Mouse (Mus musculus) MEL (cell line): ENCODE measurements around the gene Gmpr2. TPM values are rescaled to one million over a fixed set of nuclear protein-coding genes. Genes with fewer than 3 reads are reported as not detected.

Experiments
- DNase-seq: peaks from one replicate; pipeline ENCODE4 v3.0.0; 2011; ENCODE audit warnings: low read depth, low spot score
- H3K27ac ChIP-seq: 2 replicates; pipeline ENCODE4 v1.5.1; 2012; ENCODE audit warnings: low read depth, mild to moderate bottlenecking, control low read depth, low read length, moderate library complexity; ENCODE audit not compliant: control insufficient read depth
- H3K27me3 ChIP-seq, 2 experiments: fragments of 150-350 bp in 1 of 2; sonication (generic) in 1 of 2; 2 replicates each; pipeline ENCODE4 v1.6.1; 2012; ENCODE audit warnings: low read length in 2 of 2, mild to moderate bottlenecking in 2 of 2, improper control_type of control experiment in 1 of 2, moderate library complexity in 1 of 2; ENCODE audit not compliant: insufficient read depth in 2 of 2, control insufficient read depth in 1 of 2
- H3K36me3 ChIP-seq, 2 experiments: 2 replicates each; pipeline ENCODE4 v1.6.1; 2012 to 2014; ENCODE audit warnings: low read length in 2 of 2, improper control_type of control experiment in 1 of 2, inconsistent platforms in 1 of 2, mild to moderate bottlenecking in 1 of 2; ENCODE audit not compliant: insufficient read depth in 2 of 2, control insufficient read depth in 1 of 2
- H3K4me1 ChIP-seq, 2 experiments: fragments of 150-350 bp in 1 of 2; sonication (generic) in 1 of 2; 2 replicates each; pipeline ENCODE4 v1.6.1; 2012; ENCODE audit warnings: low read length in 2 of 2, improper control_type of control experiment in 1 of 2, mild to moderate bottlenecking in 1 of 2; ENCODE audit not compliant: insufficient read depth in 2 of 2, control insufficient read depth in 1 of 2
- H3K4me3 ChIP-seq, 2 experiments: fragments of 150-350 bp in 1 of 2; sonication (generic) in 1 of 2; 2 replicates each; pipeline ENCODE4 v1.5.1; 2012; ENCODE audit warnings: low read depth in 2 of 2, low read length in 2 of 2, mild to moderate bottlenecking in 2 of 2, moderate library complexity in 2 of 2, control low read depth in 1 of 2, improper control_type of control experiment in 1 of 2; ENCODE audit not compliant: control insufficient read depth in 1 of 2, insufficient read depth in 1 of 2
- H3K79me2 ChIP-seq: 2 replicates; pipeline ENCODE4 v1.6.1; 2012; ENCODE audit warnings: mild to moderate bottlenecking, low read length, moderate library complexity; ENCODE audit not compliant: control insufficient read depth, poor library complexity, insufficient read depth
- H3K9ac ChIP-seq: 2 replicates; pipeline ENCODE4 v1.6.1; 2012; ENCODE audit warnings: low read depth, mild to moderate bottlenecking, control low read depth, low read length, moderate library complexity; ENCODE audit not compliant: control insufficient read depth, poor library complexity, severe bottlenecking
- H3K9me3 ChIP-seq: fragments of 150-350 bp; sonication (generic); replicated peaks from 2 replicates; pipeline ENCODE4 v1.6.1; 2012; ENCODE audit warnings: mild to moderate bottlenecking, low read length, improper control_type of control experiment, moderate library complexity; ENCODE audit not compliant: insufficient read depth
- CHD1 ChIP-seq: IDR thresholded peaks from 2 replicates; pipeline ENCODE4 v1.6.1; 2012; ENCODE audit warnings: low read depth, mild to moderate bottlenecking, inconsistent platforms, low read length, improper control_type of control experiment
- CTCF ChIP-seq, 3 experiments: IDR thresholded peaks in 2 of 3; conservative IDR thresholded peaks in 1 of 3; 2 replicates each; pipeline ENCODE4 v1.5.1; 2011 to 2012; ENCODE audit warnings: low read length in 3 of 3, low read depth in 2 of 3, mild to moderate bottlenecking in 2 of 3, improper control_type of control experiment in 1 of 3, inconsistent platforms in 1 of 3, mixed read lengths in 1 of 3, moderate library complexity in 1 of 3; ENCODE audit not compliant: control insufficient read depth in 1 of 3, insufficient read depth in 1 of 3, poor library complexity in 1 of 3, severe bottlenecking in 1 of 3
- EP300 ChIP-seq, 2 experiments: IDR thresholded peaks; 2 replicates each; pipeline ENCODE4 v1.6.1; 2011; ENCODE audit warnings: improper control_type of control experiment in 2 of 2, low read length in 2 of 2, low read depth in 1 of 2, mild to moderate bottlenecking in 1 of 2
- ETS1 ChIP-seq: IDR thresholded peaks from 2 replicates; pipeline ENCODE4 v1.6.1; 2012; ENCODE audit warnings: low read depth, mild to moderate bottlenecking, inconsistent platforms, low read length, improper control_type of control experiment, moderate library complexity
- GABPA ChIP-seq: IDR thresholded peaks from 2 replicates; pipeline ENCODE4 v1.6.1; 2012; ENCODE audit warnings: low read depth, mild to moderate bottlenecking, inconsistent platforms, low read length, improper control_type of control experiment, moderate library complexity
- JUND ChIP-seq: IDR thresholded peaks from 2 replicates; pipeline ENCODE4 v1.6.1; 2011; ENCODE audit warnings: low read depth, mild to moderate bottlenecking, improper control_type of control experiment, low read length
- KAT2A ChIP-seq: conservative IDR thresholded peaks from 2 replicates; pipeline ENCODE4 v1.6.1; 2012; ENCODE audit warnings: low read depth, low read length, improper control_type of control experiment, inconsistent platforms
- MAFK ChIP-seq: IDR thresholded peaks from 2 replicates; pipeline ENCODE4 v1.6.1; 2011; ENCODE audit warnings: low read depth, mild to moderate bottlenecking, low read length, improper control_type of control experiment, borderline replicate concordance
- MEF2A ChIP-seq: IDR thresholded peaks from 2 replicates; pipeline ENCODE4 v1.6.1; 2014; ENCODE audit warnings: low read depth, mild to moderate bottlenecking, inconsistent platforms, low read length, improper control_type of control experiment; ENCODE audit not compliant: poor library complexity, insufficient replicate concordance, severe bottlenecking; ENCODE audit errors: extremely low read depth
- MXI1 ChIP-seq: IDR thresholded peaks from 2 replicates; pipeline ENCODE4 v1.6.1; 2011; ENCODE audit warnings: mild to moderate bottlenecking, low read depth, low read length, improper control_type of control experiment
- MYB ChIP-seq: IDR thresholded peaks from 2 replicates; pipeline ENCODE4 v1.6.1; 2011; ENCODE audit warnings: mild to moderate bottlenecking, low read depth, low read length, improper control_type of control experiment
- NELFE ChIP-seq: IDR thresholded peaks from 2 replicates; pipeline ENCODE4 v1.6.1; 2011; ENCODE audit warnings: low read depth, low read length, improper control_type of control experiment
- NRF1 ChIP-seq: IDR thresholded peaks from 2 replicates; pipeline ENCODE4 v1.6.1; 2014; ENCODE audit warnings: low read depth, mild to moderate bottlenecking, inconsistent platforms, low read length, improper control_type of control experiment, moderate library complexity; ENCODE audit not compliant: poor library complexity, insufficient read depth, severe bottlenecking
- POLR2A ChIP-seq, 2 experiments: IDR thresholded peaks; 2 replicates each; pipeline ENCODE4 v1.6.1; 2011 to 2012; ENCODE audit warnings: low read length in 2 of 2, mild to moderate bottlenecking in 2 of 2, control low read depth in 1 of 2, improper control_type of control experiment in 1 of 2, low read depth in 1 of 2, moderate library complexity in 1 of 2; ENCODE audit not compliant: control insufficient read depth in 1 of 2, insufficient read depth in 1 of 2, poor library complexity in 1 of 2
- POLR2AphosphoS2 ChIP-seq: IDR thresholded peaks from 2 replicates; pipeline ENCODE4 v1.6.1; 2011; ENCODE audit warnings: low read length, improper control_type of control experiment
- RAD21 ChIP-seq: IDR thresholded peaks from 2 replicates; pipeline ENCODE4 v1.6.1; 2011; ENCODE audit warnings: mild to moderate bottlenecking, low read depth, low read length, improper control_type of control experiment
- RCOR1 ChIP-seq: IDR thresholded peaks from 2 replicates; pipeline ENCODE4 v1.6.1; 2012; ENCODE audit warnings: low read depth, mild to moderate bottlenecking, inconsistent platforms, low read length, improper control_type of control experiment
- SIN3A ChIP-seq: IDR thresholded peaks from 2 replicates; pipeline ENCODE4 v1.6.1; 2012; ENCODE audit warnings: low read length, improper control_type of control experiment, inconsistent platforms
- SMC3 ChIP-seq: IDR thresholded peaks from 2 replicates; pipeline ENCODE4 v1.6.1; 2011; ENCODE audit warnings: low read depth, low read length, improper control_type of control experiment
- TAL1 ChIP-seq: IDR thresholded peaks from 2 replicates; pipeline ENCODE4 v1.6.1; 2012; ENCODE audit warnings: mild to moderate bottlenecking, inconsistent platforms, low read length, moderate library complexity, mixed read lengths
- TBP ChIP-seq: IDR thresholded peaks from 2 replicates; pipeline ENCODE4 v1.8.0; 2011; ENCODE audit warnings: low read depth, low read length, improper control_type of control experiment
- TCF12 ChIP-seq: IDR thresholded peaks from 2 replicates; pipeline ENCODE4 v1.6.1; 2014; ENCODE audit warnings: low read depth, mild to moderate bottlenecking, inconsistent platforms, low read length, improper control_type of control experiment, moderate library complexity
- UBTF ChIP-seq: IDR thresholded peaks from 2 replicates; pipeline ENCODE4 v1.6.1; 2012; ENCODE audit warnings: low read depth, mild to moderate bottlenecking, inconsistent platforms, low read length, improper control_type of control experiment, moderate library complexity, borderline replicate concordance; ENCODE audit not compliant: insufficient read depth
- USF1 ChIP-seq: IDR thresholded peaks from 2 replicates; pipeline ENCODE4 v1.6.1; 2014; ENCODE audit warnings: low read depth, mild to moderate bottlenecking, inconsistent platforms, low read length, improper control_type of control experiment, moderate library complexity
- USF2 ChIP-seq, 2 experiments: IDR thresholded peaks; 2 replicates each; pipeline ENCODE4 v1.6.1; 2011 to 2012; ENCODE audit warnings: improper control_type of control experiment in 2 of 2, low read length in 2 of 2, borderline replicate concordance in 1 of 2, inconsistent platforms in 1 of 2, low read depth in 1 of 2, mild to moderate bottlenecking in 1 of 2; ENCODE audit not compliant: insufficient read depth in 1 of 2
- ZC3H11A ChIP-seq: IDR thresholded peaks from 2 replicates; pipeline ENCODE4 v1.6.1; 2012; ENCODE audit warnings: low read depth, mild to moderate bottlenecking, inconsistent platforms, low read length, improper control_type of control experiment
- ZMIZ1 ChIP-seq: IDR thresholded peaks from 2 replicates; pipeline ENCODE4 v1.6.1; 2012; ENCODE audit warnings: low read depth, mild to moderate bottlenecking, inconsistent platforms, low read length, improper control_type of control experiment, moderate library complexity
- polyA plus RNA-seq, 2 experiments: library from polyadenylated mRNA; stranded (reverse) in 1 of 2; unstranded in 1 of 2; fragments of >175 nt in 1 of 2; fragments of >200 nt in 1 of 2; gene quantifications; 2 replicates each; pipeline versions ENCODE4 v1.2.1 to v1.2.4; 2012; ENCODE audit warnings: low replicate concordance in 2 of 2, low read depth in 1 of 2; ENCODE audit not compliant: insufficient read length in 2 of 2, insufficient read depth in 1 of 2, missing spikeins in 1 of 2
- total RNA-seq: library from RNA; depleted of rRNA; stranded (reverse); fragments of 300-350 nt; gene quantifications from 2 replicates; pipeline ENCODE4 v1.2.3, GENCODE M21; 2012

Gmpr2 gene
- total and polyA plus RNA-seq, 3 experiments, result 22.3 to 28.8 TPM; not detected in 1

DNA sequence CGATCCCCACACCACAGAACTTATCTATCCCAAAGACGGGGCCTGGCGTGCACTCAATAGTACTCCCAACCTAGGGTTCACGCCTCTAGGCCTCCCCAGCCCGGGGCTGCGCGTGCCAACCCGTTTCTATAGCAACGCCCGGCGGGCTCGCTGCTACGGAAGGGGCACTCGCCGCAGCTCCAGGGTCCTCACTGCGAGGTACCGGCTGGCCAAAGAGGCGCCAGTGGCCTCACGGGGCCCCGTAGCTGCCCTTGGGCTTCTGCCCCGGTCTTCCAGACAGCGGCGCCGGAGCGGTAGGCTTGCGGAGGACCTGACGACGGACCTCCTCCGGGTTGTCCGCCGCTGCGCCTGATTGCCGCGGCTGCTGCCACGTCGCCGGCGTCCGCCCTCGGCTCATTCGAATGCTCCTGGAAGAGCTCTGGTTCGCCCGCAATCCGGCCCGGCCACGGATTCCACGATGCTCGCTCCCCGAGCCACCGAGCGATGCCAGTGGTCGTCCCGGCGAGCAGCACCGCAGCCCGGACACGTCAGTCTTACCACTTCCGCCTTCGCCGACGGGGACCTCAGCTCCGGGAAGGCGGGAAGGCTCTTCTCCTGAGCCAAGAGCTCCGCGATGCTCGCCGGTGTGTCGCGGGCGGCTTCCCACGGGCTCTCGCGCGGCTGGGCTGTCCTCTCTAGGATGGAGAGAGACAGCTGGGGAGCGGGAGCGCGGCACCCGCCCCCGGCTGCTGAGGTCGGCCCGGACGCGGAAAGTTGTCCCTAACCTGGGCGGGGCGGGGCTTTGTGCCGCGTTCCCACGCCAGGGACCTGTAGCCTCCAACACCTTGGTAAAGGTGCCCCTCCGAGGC, 28.5 kb upstream of the Gmpr2 start, which contains the start of gene Tm9sf1 (continued):
- TF ChIP-seq EP300 (IDR thresholded peaks at IDR 0.05; ENCODE audit: low read depth in 1 of 2, low read length in 2 of 2) (no peak), RCOR1 (no peak), KAT2A (peak; percentile 69; the same call in 1 of the 2 replicates), ZC3H11A (no peak), ZMIZ1 (no peak), UBTF (peak; percentile 75; the same call in 1 of the 2 replicates), TBP (no peak; the same call in 1 of the 2 replicates), SMC3 (no peak), JUND (no peak), SIN3A (peak; percentile 30), MAFK (no peak), CTCF (IDR thresholded peaks at IDR 0.05 in 2 of 3, conservative IDR thresholded peaks at IDR 0.05 in 1 of 3; ENCODE audit: control insufficient read depth in 1 of 3, insufficient read depth in 1 of 3, low read depth in 2 of 3, low read length in 3 of 3, poor library complexity in 1 of 3, severe bottlenecking in 1 of 3) (no peak), USF2 (IDR thresholded peaks at IDR 0.05; ENCODE audit: borderline replicate concordance in 1 of 2, insufficient read depth in 1 of 2, low read depth in 1 of 2, low read length in 2 of 2) (no peak), NELFE (peak; percentile 62), TAL1 (no peak), MYB (no peak), TCF12 (0 out of 2 replicates have a peak, but pooled peaks have one; percentile 9), MXI1 (peak; percentile 84)

DNA sequence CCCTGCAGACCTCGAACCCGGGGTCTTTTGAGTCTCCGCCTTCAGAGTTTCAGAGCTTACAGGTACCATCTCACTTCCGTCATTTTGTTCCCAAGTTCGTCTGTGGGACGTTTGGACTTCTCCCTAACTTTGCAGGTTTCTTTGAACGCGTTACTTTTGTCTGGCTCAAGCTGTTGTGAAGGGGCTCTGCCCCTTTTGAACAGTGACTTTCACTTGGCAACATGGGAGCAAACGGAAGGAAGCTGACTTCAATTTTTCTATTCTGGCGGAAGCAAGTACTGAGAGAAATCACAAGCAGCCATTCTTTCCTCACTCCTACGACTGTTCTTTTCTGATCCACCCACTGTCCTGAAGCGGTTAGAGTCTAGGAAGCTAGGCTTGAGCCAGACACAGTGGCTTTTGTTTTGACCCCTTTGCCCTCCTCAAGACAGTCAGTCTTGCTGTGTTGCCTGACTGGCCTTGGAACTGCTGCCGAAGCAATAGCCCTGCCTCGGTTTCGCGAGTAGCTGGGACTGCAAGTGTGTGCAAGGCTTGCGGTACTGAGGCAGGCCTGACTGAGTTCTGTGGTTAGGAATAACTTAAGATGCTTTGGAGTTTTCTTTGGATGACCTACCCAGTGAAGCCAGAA, 27.4 kb upstream of the Gmpr2 start:
- TF ChIP-seq USF1, result no peak
- no peak for TF ChIP-seq TAL1
- no peak for TF ChIP-seq CHD1
- no peak for TF ChIP-seq MXI1
- TF ChIP-seq MEF2A, result no peak
- TF ChIP-seq UBTF, result no peak
- no peak for TF ChIP-seq GABPA
- no peak for TF ChIP-seq NRF1
- TF ChIP-seq POLR2A (IDR thresholded peaks at IDR 0.05; ENCODE audit: control insufficient read depth in 1 of 2, insufficient read depth in 1 of 2, low read depth in 1 of 2, low read length in 2 of 2, poor library complexity in 1 of 2), result no peak
- no peak for TF ChIP-seq MAFK
- no peak for TF ChIP-seq SMC3
- no peak for TF ChIP-seq RAD21
- no peak for TF ChIP-seq NELFE
- TF ChIP-seq ETS1, result no peak
- no peak for TF ChIP-seq MYB
- no peak for TF ChIP-seq JUND
- no peak for TF ChIP-seq ZC3H11A
- TF ChIP-seq RCOR1, result no peak
- no peak for TF ChIP-seq POLR2AphosphoS2
- H3K9me3 ChIP-seq, result no peaks in the 10 kb centered on the region
- H3K27me3 ChIP-seq, result no peaks in the 10 kb centered on the region
- H3K27ac ChIP-seq, result no peak overlapping the region; the same call in 1 of the 2 replicates
- H3K9ac ChIP-seq, result peak overlapping the region; percentile 87
- H3K36me3 ChIP-seq, result peaks cover 3 to 15% of the 10 kb centered on the region in 2 experiments; a peak in 3 of 4 replicates
- H3K4me1 ChIP-seq, result peaks cover 0 to 14% of the 10 kb centered on the region in 2 experiments; a peak in 2 of 4 replicates
- DNase-seq, result peak; percentile 20
- H3K79me2 ChIP-seq, result peaks cover 42% of the 10 kb centered on the region
- H3K4me3 ChIP-seq, result peak overlapping the region; percentile 76 to 83
